Mouse (Mus musculus) activated CD4-positive, CD25-positive, alpha-beta regulatory T cell, adult 4 months (primary cell): ENCODE measurements around the gene Arhgap6. TPM values are rescaled to one million over a fixed set of nuclear protein-coding genes. Genes with fewer than 3 reads are reported as not detected.
"Not testable (repeated sequence)": the region's sequence is repeated elsewhere in the genome, so short reads cannot be mapped to it uniquely, and the experiment has no call there.

ENCODE experiments used
- ATAC-seq: one replicate; pipeline ENCODE4 v1.8.0; 2017
- polyA plus RNA-seq, 2 experiments: library from polyadenylated mRNA; unstranded; fragments of 100-300 nt; shearing (Covaris generic); gene quantifications; one replicate each; pipeline ENCODE4 v1.2.1; 2017

Arhgap6 gene
- polyA plus RNA-seq, 2 experiments from 2014 or later, result 0.24 to 0.41 TPM

DNA sequence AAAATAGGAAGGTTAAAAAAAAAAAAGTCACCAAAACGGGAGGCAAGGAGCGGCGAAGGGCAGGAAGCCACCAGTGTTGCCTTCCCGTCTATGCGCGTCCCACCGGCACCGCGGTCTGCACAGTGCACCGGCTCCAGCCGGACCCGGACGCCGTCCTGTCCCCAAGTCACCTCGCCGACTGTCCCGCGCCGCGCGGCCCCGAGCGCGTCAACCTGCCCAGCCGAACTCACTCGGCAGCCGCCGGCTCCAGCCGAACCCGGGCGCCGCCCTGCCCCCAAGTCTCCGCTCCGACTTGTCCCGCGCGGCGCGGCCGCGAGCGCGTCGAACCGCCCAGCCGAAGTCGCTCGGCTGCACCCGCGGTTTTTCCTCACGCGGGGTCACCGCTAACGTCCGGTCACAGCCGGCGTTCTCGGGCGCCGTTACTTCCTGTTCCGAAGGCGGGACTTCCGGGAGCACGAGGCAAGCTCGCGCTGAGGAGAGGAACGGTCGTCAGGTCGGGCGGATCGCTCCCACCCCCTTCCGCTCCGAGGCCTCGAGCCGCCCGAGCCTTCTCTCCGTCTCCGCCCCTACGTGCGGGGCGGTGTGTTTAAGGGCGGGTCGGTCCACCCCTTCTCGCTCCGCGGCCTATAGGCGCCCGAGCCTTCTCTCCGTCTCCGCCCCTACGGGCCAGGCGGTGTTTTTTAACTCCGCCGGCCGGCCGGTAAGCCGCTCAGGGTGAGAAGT is 525.2 kb downstream of the Arhgap6 start, which contains the start of gene Hccs:
Gene Hccs (minus strand): TSS at position 428 of the 723 bp plus-strand sequence.
- ATAC-seq, result peak; percentile 98

- not testable (repeated sequence) for ATAC-seq
Observed at GRCm38 (mm10) chrX:169320668-169321005, 525.7 kb downstream of the Arhgap6 start.

GRCm38 (mm10) chrX:169325929-169326595 is 531.2 kb downstream of the Arhgap6 start:
- ATAC-seq, result no peak

DNA sequence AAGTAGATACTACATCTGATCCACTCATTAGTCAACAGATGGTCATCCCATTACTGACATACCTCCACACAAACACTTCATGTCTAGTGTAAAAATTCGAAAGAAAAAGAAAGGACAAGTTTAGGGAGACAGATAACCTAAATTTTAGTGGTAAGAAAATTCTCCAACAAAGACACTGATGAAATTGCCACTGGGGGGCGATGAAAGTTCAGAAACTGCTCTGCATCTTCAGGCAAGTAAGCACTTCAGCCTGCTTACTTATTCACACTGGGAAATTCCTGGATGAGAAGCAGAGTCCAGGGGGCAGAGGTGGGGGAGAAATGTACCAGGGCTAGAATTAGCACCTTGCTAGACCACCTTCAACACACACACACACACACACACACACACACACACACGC is 537.4 kb downstream of the Arhgap6 start:
- no peak for ATAC-seq

- ATAC-seq, result no peak
Observed at GRCm38 (mm10) chrX:169337559-169337958, 542.7 kb downstream of the Arhgap6 start.

DNA sequence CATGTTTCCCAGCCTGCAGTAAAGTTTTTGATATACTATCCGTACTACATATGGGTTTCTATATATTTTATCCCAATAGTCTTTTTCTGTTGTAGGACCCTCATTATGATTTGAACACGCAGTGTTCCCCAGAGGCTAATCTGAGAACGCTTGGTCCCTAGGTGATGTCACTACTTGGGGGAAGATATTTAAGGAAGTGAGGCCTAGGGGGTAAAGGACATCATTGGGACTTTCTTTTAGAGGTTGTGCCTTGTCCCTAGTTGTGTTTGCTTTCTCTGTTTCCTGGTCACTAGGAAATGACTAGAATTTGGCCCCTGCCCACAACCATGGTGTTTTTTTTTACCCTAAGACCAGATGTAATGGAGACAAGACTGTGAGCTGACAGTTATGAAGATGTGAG is 543.3 kb downstream of the Arhgap6 start:
- no peak for ATAC-seq

Other genes with a start within 250 kb of the Arhgap6 start
- under 1 TPM in 1 of 2 experiments, not detected in 1; 0.04 TPM for gene Frmpd4, start 217.9 kb upstream of the Arhgap6 start, polyA plus RNA-seq
- gene Msl3, start 121.2 kb upstream of the Arhgap6 start, polyA plus RNA-seq, result 10 to 100 TPM; 35.6 to 44.9 TPM